Mouse (Mus musculus) hindbrain, embryonic 10.5 days (tissue): ENCODE data around the gene Gpr39. TPM values are rescaled to one million over a fixed set of nuclear protein-coding genes. Genes with fewer than 3 reads are reported as not detected.

Experiments used
- DNase-seq: peaks from one replicate; pipeline ENCODE4 v3.0.0-alpha.2; 2017; ENCODE audit warnings: low spot score
- H3K27ac ChIP-seq: fragments of 300-500 bp; sonication (generic); 2 replicates; pipeline ENCODE4 v1.5.1; 2016; ENCODE audit warnings: mild to moderate bottlenecking, moderate library complexity
- H3K27me3 ChIP-seq: fragments of 300-500 bp; sonication (generic); 2 replicates; pipeline ENCODE4 v1.6.1; 2016; ENCODE audit warnings: mild to moderate bottlenecking; ENCODE audit not compliant: poor library complexity, insufficient read depth, severe bottlenecking
- H3K36me3 ChIP-seq: fragments of 300-500 bp; sonication (generic); 2 replicates; pipeline ENCODE4 v1.6.1; 2016; ENCODE audit warnings: mild to moderate bottlenecking, moderate library complexity
- H3K4me1 ChIP-seq: fragments of 300-500 bp; sonication (generic); replicated peaks from 2 replicates; pipeline ENCODE4 v1.6.1; 2016; ENCODE audit warnings: mild to moderate bottlenecking
- H3K4me3 ChIP-seq: fragments of 300-500 bp; sonication (generic); 2 replicates; pipeline ENCODE4 v1.5.1; 2016; ENCODE audit warnings: mild to moderate bottlenecking, moderate library complexity
- H3K9me3 ChIP-seq: fragments of 300-500 bp; sonication (generic); 2 replicates; pipeline ENCODE4 v1.6.1; 2016; ENCODE audit warnings: mild to moderate bottlenecking, moderate library complexity
- WGBS: fragments of 180-500 bp; shearing (Covaris S2); methylation state at CpG from one replicate; pipeline ENCODE4 v1.1.7; 2016; 5-methylcytosine and 5-hydroxymethylcytosine counted together
- polyA plus RNA-seq: library from polyadenylated mRNA; unstranded; fragments of >200 nt; fragmentation: Nextera tagmentation; extraction: Ambion mirVana; gene quantifications from 2 replicates; pipeline ENCODE4 v1.2.1, GENCODE M21; 2016

Gpr39 gene
- polyA plus RNA-seq, 1 experiment from 2014 or later = 0.20 TPM

DNA sequence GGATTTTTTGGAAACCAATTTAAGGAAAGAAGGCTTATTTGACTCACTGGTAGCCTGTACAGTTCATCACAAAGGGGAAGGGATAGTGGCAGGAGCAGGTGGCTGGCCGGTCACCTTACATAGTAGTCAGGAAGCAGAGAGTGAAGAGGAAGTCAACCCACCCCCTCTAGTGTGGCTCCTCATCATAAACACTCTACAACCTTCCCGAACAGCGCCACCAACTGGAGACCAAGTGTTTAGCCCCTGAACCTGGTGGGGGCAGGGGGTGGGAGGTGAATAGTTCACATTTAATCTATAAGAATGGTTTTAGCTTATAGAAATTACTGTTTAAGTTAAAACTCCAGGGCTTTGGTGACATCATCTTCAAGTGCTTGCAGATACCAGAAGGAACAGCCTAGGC, 28.6 kb downstream of the Gpr39 start:
- Histone ChIP-seq H3K4me1 (no peaks in the 10 kb centered on the region), H3K27ac (no peak overlapping the region), H3K36me3 (no peaks in the 10 kb centered on the region), H3K27me3 (no peaks in the 10 kb centered on the region), H3K9me3 (no peaks in the 10 kb centered on the region), H3K4me3 (no peak overlapping the region)
- 73% methylated on average over 3 of the region's 3 CpGs for WGBS
- DNase-seq = no peak

DNA sequence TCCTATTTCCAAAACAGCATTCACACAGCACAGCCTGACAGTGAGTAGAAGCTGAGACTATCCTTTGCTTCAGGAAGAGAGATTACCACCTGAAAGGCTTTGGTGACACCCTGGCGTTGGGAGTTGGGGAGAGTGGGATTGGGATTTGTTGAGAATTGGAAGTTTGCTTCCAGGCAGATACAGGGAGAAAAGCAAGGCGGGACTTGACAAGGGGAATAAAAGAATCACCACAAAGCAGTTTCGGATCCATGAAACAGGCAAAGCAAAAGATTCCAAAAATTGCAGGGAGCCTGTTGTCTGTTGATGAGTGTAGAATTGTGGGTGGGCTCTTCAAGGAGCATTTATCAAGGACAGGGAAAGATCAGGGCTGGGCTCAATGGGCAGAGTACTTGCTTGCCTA, 38.5 kb downstream of the Gpr39 start:
- Histone ChIP-seq H3K36me3 (no peaks in the 10 kb centered on the region), H3K4me3 (no peak overlapping the region), H3K4me1 (peaks cover 7% of the 10 kb centered on the region; the same call in 1 of the 2 replicates), H3K27me3 (no peaks in the 10 kb centered on the region), H3K9me3 (no peaks in the 10 kb centered on the region), H3K27ac (no peak overlapping the region)
- DNase-seq = no peak
- WGBS = 55% methylated on average over 3 of the region's 3 CpGs

- 84% methylated on average over 6 of the region's 6 CpGs for WGBS
Observed at GRCm38 (mm10) chr1:125716241-125716640, 39.4 kb downstream of the Gpr39 start.

GRCm38 (mm10) chr1:125717906-125718305, 41.1 kb downstream of the Gpr39 start:
- 91% methylated on average over 5 of the region's 5 CpGs for whole genome bisulfite sequencing
- H3K27ac ChIP-seq = no peak overlapping the region
- H3K36me3 ChIP-seq = no peaks in the 10 kb centered on the region
- H3K9me3 ChIP-seq = no peaks in the 10 kb centered on the region
- no peaks in the 10 kb centered on the region for H3K27me3 ChIP-seq
- H3K4me3 ChIP-seq = no peak overlapping the region
- no peak for DNase-seq
- H3K4me1 ChIP-seq = peaks cover 7% of the 10 kb centered on the region; the same call in 1 of the 2 replicates

More at GRCm38 (mm10) chr1:125716241-125716640, 39.4 kb downstream of the Gpr39 start:
- DNase-seq = no peak
- Histone ChIP-seq H3K4me1 (peaks cover 7% of the 10 kb centered on the region; the same call in 1 of the 2 replicates), H3K4me3 (no peak overlapping the region), H3K27me3 (no peaks in the 10 kb centered on the region), H3K9me3 (no peaks in the 10 kb centered on the region), H3K36me3 (no peaks in the 10 kb centered on the region), H3K27ac (no peak overlapping the region)

GRCm38 (mm10) chr1:125719127-125719526, 42.3 kb downstream of the Gpr39 start:
- Histone ChIP-seq H3K4me3 (no peak overlapping the region), H3K27me3 (no peaks in the 10 kb centered on the region), H3K36me3 (no peaks in the 10 kb centered on the region), H3K27ac (no peak overlapping the region), H3K9me3 (no peaks in the 10 kb centered on the region), H3K4me1 (peaks cover 7% of the 10 kb centered on the region; the same call in 1 of the 2 replicates)
- WGBS = 90% methylated on average over 6 of the region's 6 CpGs
- no peak for DNase-seq

DNA sequence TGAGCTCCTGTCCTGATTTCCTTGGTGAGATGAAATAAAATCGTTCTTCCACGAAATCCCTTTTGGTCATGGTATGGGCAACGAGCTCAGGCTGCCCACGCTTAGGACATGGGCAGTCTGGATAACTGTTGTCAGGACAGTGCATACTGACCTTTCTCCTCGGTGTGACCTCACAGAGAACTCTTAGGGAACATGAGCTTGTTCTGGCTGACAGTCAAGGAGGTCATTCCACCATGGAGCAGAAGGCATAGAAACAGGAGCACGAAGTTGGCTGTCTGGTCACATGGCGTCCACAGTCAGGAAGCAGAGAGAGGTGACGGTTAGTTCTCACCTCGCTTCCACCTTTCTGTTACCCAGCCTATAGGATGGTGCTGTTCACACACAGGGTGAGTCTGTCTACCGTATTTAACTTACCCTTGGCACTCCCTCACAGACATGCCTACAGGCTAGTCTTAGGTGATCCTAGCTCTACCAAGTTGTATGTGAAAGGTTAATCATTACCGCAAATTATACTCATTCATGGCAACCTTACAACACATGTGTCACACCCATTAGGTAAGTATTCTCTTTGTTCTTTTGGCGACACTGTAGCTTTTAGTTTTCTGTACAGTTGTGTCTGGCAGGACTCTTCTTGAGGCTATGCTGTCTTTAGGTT, 44.4 kb downstream of the Gpr39 start:
- peaks cover 7% of the 10 kb centered on the region; the same call in 1 of the 2 replicates for H3K4me1 ChIP-seq
- H3K27me3 ChIP-seq = no peaks in the 10 kb centered on the region
- no peaks in the 10 kb centered on the region for H3K36me3 ChIP-seq
- H3K9me3 ChIP-seq = no peaks in the 10 kb centered on the region
- no peak overlapping the region for H3K4me3 ChIP-seq
- no peak overlapping the region for H3K27ac ChIP-seq
- WGBS = 93% methylated on average over 12 of the region's 12 CpGs
- DNase-seq = no peak

DNA sequence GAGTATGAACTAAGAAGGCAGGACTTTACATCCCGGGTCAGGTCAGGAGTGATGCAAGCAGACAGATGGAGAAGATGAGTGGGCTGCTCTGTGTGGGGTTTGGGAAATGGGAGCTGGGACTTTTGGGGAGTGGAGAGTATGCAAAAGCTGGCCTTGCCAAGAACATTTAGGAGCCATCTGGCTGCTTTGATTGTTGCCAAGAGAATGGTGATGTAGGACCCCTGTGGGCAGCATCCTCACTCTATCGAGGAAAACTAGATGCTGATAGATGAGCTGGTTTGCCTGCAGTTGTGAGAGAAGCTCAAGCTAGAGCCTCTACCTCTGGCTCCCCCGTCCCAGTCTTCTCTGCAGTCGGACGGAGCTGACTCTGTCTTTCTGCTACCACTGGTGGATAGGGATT, 47.5 kb downstream of the Gpr39 start:
- DNase-seq = no peak
- Histone ChIP-seq H3K36me3 (no peaks in the 10 kb centered on the region), H3K27me3 (no peaks in the 10 kb centered on the region), H3K4me1 (no peaks in the 10 kb centered on the region), H3K27ac (no peak overlapping the region), H3K9me3 (no peaks in the 10 kb centered on the region), H3K4me3 (no peak overlapping the region)
- 78% methylated on average over 5 of the region's 5 CpGs for WGBS

- Histone ChIP-seq H3K27me3 (no peaks in the 10 kb centered on the region), H3K9me3 (no peaks in the 10 kb centered on the region), H3K36me3 (no peaks in the 10 kb centered on the region), H3K4me3 (no peak overlapping the region), H3K4me1 (no peaks in the 10 kb centered on the region; the same call in 1 of the 2 replicates), H3K27ac (no peak overlapping the region)
- DNase-seq = no peak
- 81% methylated on average over 6 of the region's 6 CpGs for WGBS
Observed at GRCm38 (mm10) chr1:125729025-125729565, 52.3 kb downstream of the Gpr39 start.

GRCm38 (mm10) chr1:125729731-125730536, 53.1 kb downstream of the Gpr39 start:
- peak; percentile 27 for DNase-seq
- Histone ChIP-seq H3K4me3 (no peak overlapping the region), H3K27me3 (no peaks in the 10 kb centered on the region), H3K36me3 (no peaks in the 10 kb centered on the region), H3K27ac (no peak overlapping the region), H3K9me3 (no peaks in the 10 kb centered on the region), H3K4me1 (no peaks in the 10 kb centered on the region; the same call in 1 of the 2 replicates)
- WGBS = 62% methylated on average over 13 of the region's 13 CpGs

DNA sequence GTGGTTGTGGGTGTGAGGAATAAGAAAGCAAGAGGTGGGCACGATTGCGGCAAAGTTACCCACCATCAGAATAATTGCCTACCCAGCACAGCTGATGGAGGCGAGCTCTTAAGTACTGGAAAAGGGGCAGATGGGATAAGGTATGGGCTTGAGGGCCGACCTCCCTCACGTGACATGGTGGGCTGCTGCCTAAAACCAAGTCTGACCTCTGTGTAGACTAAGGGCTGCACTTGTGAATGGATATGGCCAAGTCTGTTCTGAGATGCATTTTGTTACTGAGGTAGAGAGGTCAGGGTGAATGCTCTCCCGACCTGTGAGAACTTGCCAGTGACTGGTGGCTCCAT, 53.7 kb downstream of the Gpr39 start:
- H3K27ac ChIP-seq = no peak overlapping the region
- no peaks in the 10 kb centered on the region; the same call in 1 of the 2 replicates for H3K4me1 ChIP-seq
- no peaks in the 10 kb centered on the region for H3K36me3 ChIP-seq
- DNase-seq = no peak
- H3K4me3 ChIP-seq = no peak overlapping the region
- H3K9me3 ChIP-seq = no peaks in the 10 kb centered on the region
- H3K27me3 ChIP-seq = no peaks in the 10 kb centered on the region
- 92% methylated on average over 6 of the region's 6 CpGs for WGBS

- Histone ChIP-seq H3K4me3 (no peak overlapping the region), H3K27ac (no peak overlapping the region), H3K9me3 (no peaks in the 10 kb centered on the region), H3K4me1 (no peaks in the 10 kb centered on the region; the same call in 1 of the 2 replicates), H3K36me3 (no peaks in the 10 kb centered on the region), H3K27me3 (no peaks in the 10 kb centered on the region)
- 80% methylated on average over 4 of the region's 4 CpGs for WGBS
- no peak for DNase-seq
Observed at GRCm38 (mm10) chr1:125731854-125732253, 55.1 kb downstream of the Gpr39 start.

GRCm38 (mm10) chr1:125744766-125745165, 68.0 kb downstream of the Gpr39 start:
- 88% methylated on average over 4 of the region's 4 CpGs for WGBS
- Histone ChIP-seq H3K27me3 (no peaks in the 10 kb centered on the region), H3K27ac (no peak overlapping the region), H3K4me3 (no peak overlapping the region), H3K9me3 (no peaks in the 10 kb centered on the region), H3K36me3 (no peaks in the 10 kb centered on the region), H3K4me1 (no peaks in the 10 kb centered on the region)
- DNase-seq = no peak
